Mouse (Mus musculus) neural tube, embryonic 15.5 days (tissue): ENCODE results near the gene Nab2. TPM values are rescaled to one million over a fixed set of nuclear protein-coding genes. Genes with fewer than 3 reads are reported as not detected.
"Not testable (repeated sequence)": the region's sequence is repeated elsewhere in the genome, so short reads cannot be mapped to it uniquely, and the experiment has no call there.

Experiments
- ATAC-seq: fragments of 200-750 bp; cut with Nextera tagmentation; 2 replicates; pipeline ENCODE4 v1.8.0; 2017; ENCODE audit warnings: mild to moderate bottlenecking, moderate TSS enrichment, moderate library complexity; ENCODE audit not compliant: low FRiP score
- H3K27ac ChIP-seq: fragments of 300-500 bp; sonication (generic); replicated peaks from 2 replicates; pipeline ENCODE4 v1.5.1; 2015; ENCODE audit warnings: mild to moderate bottlenecking, inconsistent platforms
- H3K27me3 ChIP-seq: fragments of 300-500 bp; sonication (generic); replicated peaks from 2 replicates; pipeline ENCODE4 v1.6.1; 2015; ENCODE audit warnings: inconsistent platforms
- H3K36me3 ChIP-seq: fragments of 300-500 bp; sonication (generic); 2 replicates; pipeline ENCODE4 v1.6.1; 2015; ENCODE audit warnings: inconsistent platforms
- H3K4me1 ChIP-seq: fragments of 300-500 bp; sonication (generic); 2 replicates; pipeline ENCODE4 v1.6.1; 2015; ENCODE audit warnings: inconsistent platforms
- H3K4me2 ChIP-seq: fragments of 300-500 bp; sonication (generic); 2 replicates; pipeline ENCODE4 v1.6.1; 2015; ENCODE audit warnings: inconsistent platforms, mild to moderate bottlenecking, moderate library complexity
- H3K4me3 ChIP-seq: fragments of 300-500 bp; sonication (generic); replicated peaks from 2 replicates; pipeline ENCODE4 v1.5.1; 2015; ENCODE audit warnings: mild to moderate bottlenecking, inconsistent platforms
- H3K9ac ChIP-seq: fragments of 300-500 bp; sonication (generic); replicated peaks from 2 replicates; pipeline ENCODE4 v1.6.1; 2015; ENCODE audit warnings: mild to moderate bottlenecking, inconsistent platforms
- H3K9me3 ChIP-seq: fragments of 300-500 bp; sonication (generic); replicated peaks from 2 replicates; pipeline ENCODE4 v1.6.1; 2016; ENCODE audit warnings: inconsistent platforms
- WGBS: fragments of 180-500 bp; shearing (Covaris S2); methylation state at CpG from one replicate; pipeline ENCODE4 v1.1.7; 2015; ENCODE audit warnings: mixed read lengths; 5-methylcytosine and 5-hydroxymethylcytosine counted together
- polyA plus RNA-seq: library from polyadenylated mRNA; unstranded; fragments of >200 nt; fragmentation: Nextera tagmentation; extraction: Ambion mirVana; gene quantifications from 2 replicates; pipeline ENCODE4 v1.2.1, GENCODE M21; 2015

The Nab2 gene
- polyA plus RNA-seq, 1 experiment from 2014 or later: 2.5 TPM

DNA sequence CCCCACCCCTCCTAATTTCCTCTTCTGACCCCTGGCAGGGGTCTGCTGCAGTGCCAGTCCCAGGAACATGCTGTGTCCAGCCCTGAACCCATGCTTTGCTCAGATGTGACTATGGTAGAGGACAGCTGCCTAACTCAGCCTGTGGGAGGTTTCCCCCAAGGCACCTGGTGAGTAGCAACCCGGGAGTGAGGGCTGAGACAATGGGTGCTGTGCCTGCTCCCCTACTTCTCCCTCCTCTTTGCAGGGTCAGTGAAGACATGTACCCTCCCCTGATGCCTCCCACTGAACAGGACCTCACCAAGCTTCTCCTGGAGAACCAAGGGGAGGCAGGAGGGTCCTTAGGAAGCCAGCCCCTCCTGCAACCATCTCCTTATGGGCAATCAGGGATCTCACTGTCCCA, 8.8 kb downstream of the Nab2 start:
- 60% methylated on average over 1 of the region's 1 CpGs for WGBS
- H3K4me3 ChIP-seq: no peak overlapping the region
- no peak overlapping the region for H3K27ac ChIP-seq
- H3K4me1 ChIP-seq: peaks cover 25% of the 10 kb centered on the region
- H3K36me3 ChIP-seq: no peaks in the 10 kb centered on the region
- no peak overlapping the region for H3K4me2 ChIP-seq
- H3K27me3 ChIP-seq: peaks cover 46% of the 10 kb centered on the region
- H3K9ac ChIP-seq: no peak overlapping the region
- ATAC-seq: no peak
- H3K9me3 ChIP-seq: no peaks in the 10 kb centered on the region

DNA sequence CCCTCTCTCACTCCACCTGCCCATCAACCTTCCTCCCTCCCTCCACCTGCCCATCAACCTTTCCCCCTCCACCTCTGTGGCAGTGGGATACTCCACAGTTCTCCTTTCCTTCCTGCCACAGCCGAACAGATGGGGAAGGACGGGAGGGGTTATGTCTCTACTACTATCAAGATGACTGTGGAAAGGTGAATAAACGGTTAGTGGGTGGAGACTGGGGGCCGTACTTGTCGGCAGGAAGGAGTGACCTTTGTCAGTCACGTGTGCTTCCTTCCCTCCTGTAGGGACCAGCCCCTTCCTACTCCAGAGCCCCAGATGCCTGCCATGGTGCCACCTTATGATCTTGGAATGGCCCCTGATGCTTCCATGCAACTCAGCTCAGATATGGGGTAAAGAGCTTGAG, 10.3 kb downstream of the Nab2 start:
- H3K36me3 ChIP-seq: no peaks in the 10 kb centered on the region
- WGBS: 16% methylated on average over 6 of the region's 6 CpGs
- H3K9ac ChIP-seq: no peak overlapping the region
- H3K4me1 ChIP-seq: peaks cover 19% of the 10 kb centered on the region
- peaks cover 31% of the 10 kb centered on the region for H3K27me3 ChIP-seq
- no peaks in the 10 kb centered on the region for H3K9me3 ChIP-seq
- no peak for ATAC-seq
- H3K27ac ChIP-seq: no peak overlapping the region
- H3K4me2 ChIP-seq: no peak overlapping the region
- no peak overlapping the region for H3K4me3 ChIP-seq

DNA sequence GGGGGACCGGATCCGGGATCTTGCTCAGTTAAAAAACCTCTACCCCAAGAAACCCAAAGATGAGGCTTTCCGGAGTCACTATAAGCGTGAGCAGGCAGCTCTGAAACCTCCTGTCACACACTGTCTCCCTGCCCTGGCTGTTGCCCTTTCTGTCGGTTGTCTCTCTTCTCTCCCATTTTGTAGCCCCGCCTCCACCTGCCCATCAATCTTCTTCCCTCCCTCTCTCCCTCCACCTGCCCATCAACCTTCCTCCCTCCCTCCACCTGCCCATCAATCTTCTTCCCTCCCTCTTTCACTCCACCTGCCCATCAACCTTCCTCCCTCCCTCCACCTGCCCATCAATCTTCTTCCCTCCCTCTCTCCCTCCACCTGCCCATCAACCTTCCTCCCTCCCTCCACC, 10.8 kb downstream of the Nab2 start:
- peaks cover 27% of the 10 kb centered on the region for H3K27me3 ChIP-seq
- not testable (repeated sequence) for H3K4me3 ChIP-seq, H3K36me3 ChIP-seq, H3K4me2 ChIP-seq, H3K9ac ChIP-seq, H3K27ac ChIP-seq, ATAC-seq, H3K9me3 ChIP-seq
- H3K4me1 ChIP-seq: peaks cover 15% of the 10 kb centered on the region
- WGBS: 53% methylated on average over 6 of the region's 6 CpGs

DNA sequence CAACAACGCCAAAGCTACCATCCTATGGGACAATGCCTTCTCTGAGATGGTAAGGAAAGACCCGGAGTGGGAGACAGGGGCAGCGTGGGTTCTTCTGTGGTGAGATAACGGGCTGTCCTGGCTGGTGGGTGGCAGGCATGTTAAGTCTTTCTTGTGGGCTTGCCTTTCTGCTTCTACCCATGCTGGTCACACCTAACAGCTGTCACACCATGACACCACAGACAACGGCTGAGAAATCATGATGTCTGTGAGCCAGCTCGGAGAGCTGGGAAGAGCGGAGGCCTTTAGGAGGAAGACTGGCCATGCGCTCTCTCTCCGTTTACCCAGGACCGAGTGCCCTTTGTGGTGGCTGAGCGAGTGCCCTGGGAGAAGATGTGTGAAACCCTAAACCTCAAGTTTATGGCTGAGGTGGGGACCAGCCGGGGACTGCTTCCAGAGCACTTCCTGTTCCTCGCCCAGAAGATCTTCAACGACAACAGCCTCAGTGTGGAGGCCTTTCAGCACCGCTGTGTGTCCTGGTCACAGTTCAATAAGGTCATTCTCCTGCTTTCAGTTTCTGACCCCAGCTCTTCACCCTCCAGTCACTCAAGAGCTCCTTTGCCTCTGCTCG, 13.3 kb downstream of the Nab2 start:
- Histone ChIP-seq H3K4me1 (no peaks in the 10 kb centered on the region), H3K9me3 (no peaks in the 10 kb centered on the region), H3K36me3 (no peaks in the 10 kb centered on the region), H3K4me3 (no peak overlapping the region), H3K4me2 (no peak overlapping the region), H3K27me3 (peaks cover 2% of the 10 kb centered on the region), H3K9ac (no peak overlapping the region), H3K27ac (no peak overlapping the region)
- WGBS: 79% methylated on average over 16 of the region's 16 CpGs
- ATAC-seq: no peak

DNA sequence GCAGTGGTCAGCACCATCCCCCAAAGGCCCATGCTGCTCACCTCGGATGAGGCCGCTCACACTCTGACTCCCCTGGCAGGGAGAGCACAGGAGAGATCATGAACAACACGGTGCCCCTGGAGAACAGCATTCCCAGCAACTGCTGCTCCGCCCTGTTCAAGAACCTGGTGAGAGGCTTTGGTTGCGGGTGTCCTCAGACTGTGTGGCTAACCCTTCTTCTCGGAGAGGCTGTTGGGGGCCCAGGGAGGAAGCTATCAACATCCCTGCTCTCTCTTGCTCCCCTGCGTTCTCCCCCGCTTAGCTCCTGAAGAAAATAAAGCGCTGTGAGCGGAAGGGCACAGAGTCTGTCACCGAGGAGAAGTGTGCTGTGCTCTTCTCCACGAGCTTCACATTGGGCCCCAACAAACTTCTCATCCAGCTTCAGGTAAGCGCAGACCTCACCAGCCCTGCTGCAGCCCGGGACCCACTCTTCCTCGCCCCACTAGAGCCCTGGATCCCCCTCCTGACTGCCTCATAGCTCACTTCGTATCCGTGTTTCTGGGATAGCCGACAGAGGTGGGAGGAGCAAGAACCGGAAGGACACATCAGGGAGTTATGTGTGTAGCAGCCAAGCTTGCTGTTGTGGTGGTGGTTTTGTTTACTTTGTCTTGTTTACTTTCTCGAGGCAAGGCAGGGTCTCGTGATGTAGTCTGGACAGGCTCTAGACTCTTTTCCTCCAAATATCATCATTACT, 15.3 kb downstream of the Nab2 start:
- ATAC-seq: no peak
- Histone ChIP-seq H3K9ac (no peak overlapping the region), H3K4me3 (no peak overlapping the region), H3K4me2 (0 out of 2 replicates have a peak overlapping the region, but pooled peaks have one; percentile 5), H3K36me3 (no peaks in the 10 kb centered on the region), H3K9me3 (no peaks in the 10 kb centered on the region), H3K27me3 (no peaks in the 10 kb centered on the region), H3K4me1 (no peaks in the 10 kb centered on the region), H3K27ac (no peak overlapping the region)
- WGBS: 60% methylated on average over 21 of the region's 21 CpGs

DNA sequence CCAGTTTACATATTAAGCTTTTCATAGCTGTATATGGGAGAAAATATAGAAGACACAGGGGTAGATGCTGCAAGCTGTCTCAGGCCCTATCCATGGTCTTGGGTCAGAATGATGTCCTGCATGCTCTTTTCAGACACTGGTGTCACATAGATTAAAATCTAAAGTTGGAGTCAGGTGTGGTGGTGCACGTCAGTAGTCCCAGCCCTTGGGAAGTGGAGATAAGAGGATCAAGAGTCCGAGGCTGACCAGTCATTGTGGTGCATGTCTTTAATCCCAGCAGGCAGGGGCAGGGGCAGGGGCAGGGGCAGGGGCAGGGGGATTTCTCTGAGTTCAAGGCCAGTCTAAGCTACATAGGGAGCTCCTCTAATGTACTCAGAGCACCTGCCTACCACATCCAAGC, 22.6 kb downstream of the Nab2 start:
- H3K9ac ChIP-seq: no peak overlapping the region
- no peak overlapping the region for H3K4me2 ChIP-seq
- no peak overlapping the region for H3K4me3 ChIP-seq
- WGBS: 66% methylated on average over 2 of the region's 2 CpGs
- H3K4me1 ChIP-seq: peaks cover 24% of the 10 kb centered on the region
- H3K27ac ChIP-seq: no peak overlapping the region
- H3K36me3 ChIP-seq: no peaks in the 10 kb centered on the region
- no peak for ATAC-seq
- no peaks in the 10 kb centered on the region for H3K9me3 ChIP-seq
- H3K27me3 ChIP-seq: peaks cover 31% of the 10 kb centered on the region

DNA sequence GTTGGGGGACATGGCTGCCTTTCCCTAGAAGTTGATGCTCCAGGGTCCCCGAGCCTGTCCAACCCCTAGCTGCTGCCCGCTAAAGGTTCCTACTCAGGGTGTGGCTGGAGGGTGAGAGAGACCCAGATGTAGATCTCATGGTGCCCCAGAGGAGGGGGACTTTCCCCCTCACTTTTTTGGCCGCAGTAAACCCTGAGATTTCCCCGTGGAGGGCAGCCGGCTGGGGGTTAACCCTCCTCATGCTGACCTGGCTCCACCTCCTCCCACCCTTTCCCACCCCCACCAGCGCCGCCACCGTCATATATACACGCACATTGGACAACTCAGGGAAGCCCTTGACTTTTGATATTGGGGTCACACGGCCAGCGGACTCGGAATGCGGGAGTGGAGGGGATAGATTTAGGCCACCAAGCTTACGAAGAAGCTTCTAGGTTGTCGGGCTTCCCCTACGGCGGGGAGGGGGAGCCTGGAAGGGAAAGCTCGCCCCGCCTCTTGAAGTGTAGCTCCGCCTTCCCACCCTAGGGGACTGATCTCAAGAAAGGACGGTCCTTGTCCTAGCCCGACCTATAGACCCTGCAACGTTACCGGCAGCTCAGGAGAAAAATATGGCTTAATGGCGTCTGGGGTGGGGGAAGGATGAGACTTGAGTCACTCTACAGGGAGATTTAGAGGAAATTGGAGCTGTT, 24.7 kb downstream of the Nab2 start:
- H3K27ac ChIP-seq: peak overlapping the region; percentile 56; the same call in 1 of the 2 replicates
- WGBS: 3% methylated on average over 25 of the region's 25 CpGs
- ATAC-seq: peak; percentile 51; the same call in 1 of the 2 replicates
- H3K4me1 ChIP-seq: peaks cover 24% of the 10 kb centered on the region
- H3K9me3 ChIP-seq: no peaks in the 10 kb centered on the region
- H3K4me2 ChIP-seq: peak overlapping the region; percentile 55
- H3K36me3 ChIP-seq: no peaks in the 10 kb centered on the region
- peak overlapping the region; percentile 1 for H3K9ac ChIP-seq
- peak overlapping the region; percentile 38 for H3K4me3 ChIP-seq
- peaks cover 31% of the 10 kb centered on the region for H3K27me3 ChIP-seq

DNA sequence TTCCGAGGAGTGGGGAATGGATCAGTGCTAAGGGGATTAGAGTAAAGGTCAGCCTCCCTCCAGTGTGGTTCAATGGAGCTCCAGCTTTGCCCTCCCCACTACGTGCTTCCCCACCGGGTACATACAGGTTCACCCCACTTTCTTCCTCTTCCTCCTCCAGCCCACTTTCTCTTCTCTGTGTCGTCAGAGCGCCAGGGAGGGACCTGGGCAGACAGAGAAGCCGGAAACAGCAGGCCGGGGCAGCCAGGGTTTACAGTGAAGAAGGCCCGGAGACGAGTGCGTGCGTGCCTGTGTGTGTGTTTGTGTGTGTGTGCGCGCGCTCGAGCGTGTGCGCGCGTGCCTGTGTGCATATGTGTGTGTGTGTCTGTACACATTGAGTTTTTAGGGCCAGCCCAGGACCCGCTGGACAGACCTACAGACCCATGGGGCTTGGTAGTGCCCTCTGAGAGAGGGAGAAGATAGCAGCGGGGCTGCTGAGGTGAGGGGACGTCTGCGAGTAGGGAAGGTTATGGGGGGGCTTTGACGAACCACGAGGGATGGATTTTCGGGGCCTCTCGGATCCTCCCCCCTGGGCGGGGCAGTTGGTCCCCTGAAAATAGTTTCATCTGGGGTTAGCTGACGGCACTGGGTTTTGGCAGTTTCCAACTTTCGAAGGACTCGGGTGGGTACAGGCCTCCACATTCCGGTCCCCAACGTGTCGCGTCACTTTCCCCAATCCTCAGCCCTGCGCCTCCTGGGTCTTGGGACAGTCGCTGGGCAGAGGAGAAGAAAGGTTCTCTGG, 25.4 kb downstream of the Nab2 start, which contains the start of gene Stat6:
Stat6 (plus strand) TSS at position 215 of the 781 bp plus-strand sequence.
- Histone ChIP-seq H3K9ac (peak within 1 kb of the TSS; percentile 1), H3K4me2 (peak within 1 kb of the TSS; percentile 55), H3K4me1 (peaks cover 24% of the 10 kb centered on the region), H3K27ac (peak within 1 kb of the TSS; percentile 56; the same call in 1 of the 2 replicates), H3K4me3 (peak within 1 kb of the TSS; percentile 38), H3K27me3 (peaks cover 31% of the 10 kb centered on the region), H3K9me3 (no peaks in the 10 kb centered on the region), H3K36me3 (no peaks in the 10 kb centered on the region)
- ATAC-seq: peak; percentile 50; the same call in 1 of the 2 replicates
- 9% methylated on average over 37 of the region's 37 CpGs for WGBS

DNA sequence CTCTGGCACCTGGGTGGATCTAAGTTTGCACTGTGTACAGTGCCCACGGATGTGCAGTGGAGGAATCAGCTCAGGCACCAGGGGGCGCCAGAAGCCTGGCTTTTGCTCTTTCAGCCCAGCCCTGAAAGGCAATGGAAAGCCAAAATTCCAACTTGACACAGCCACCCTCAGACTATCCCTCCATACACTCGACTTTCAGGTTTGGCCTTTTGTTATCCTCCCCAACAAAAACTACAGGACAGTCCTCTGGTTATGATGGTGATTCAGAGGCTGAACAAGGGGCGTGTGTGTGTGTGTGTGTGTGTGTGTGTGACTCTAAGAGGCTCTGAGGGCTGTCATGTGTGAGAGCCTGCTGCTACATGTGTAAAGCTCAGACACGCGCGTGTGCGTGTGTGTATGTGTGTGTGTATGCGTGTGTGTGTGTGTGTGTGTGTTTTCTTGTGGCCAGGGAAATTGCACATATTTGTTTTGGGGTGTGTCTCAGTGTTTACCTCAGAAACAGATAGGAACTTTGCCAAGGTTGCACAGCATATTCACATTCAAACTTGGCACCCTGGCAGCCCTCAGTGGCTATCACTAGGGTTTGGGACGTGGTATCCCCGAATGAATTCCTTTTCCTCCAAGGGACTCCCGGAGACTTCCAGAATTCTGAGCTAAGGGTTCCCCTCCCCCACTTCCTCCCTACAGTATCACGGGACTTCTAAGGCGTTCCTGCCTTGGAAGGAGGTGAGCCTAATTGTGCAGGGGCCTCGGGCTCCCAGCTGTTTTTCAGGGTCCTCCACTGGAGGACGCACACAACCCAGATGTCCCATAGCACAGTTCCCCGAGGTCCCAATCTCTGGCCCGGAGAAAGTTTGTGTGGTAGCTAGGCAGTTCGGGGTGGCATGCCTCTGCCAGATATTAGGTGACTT, 26.3 kb downstream of the Nab2 start:
- H3K27ac ChIP-seq: peak overlapping the region; percentile 56; the same call in 1 of the 2 replicates
- ATAC-seq: peak; percentile 75; the same call in 1 of the 2 replicates
- 10% methylated on average over 19 of the region's 19 CpGs for WGBS
- H3K9me3 ChIP-seq: no peaks in the 10 kb centered on the region
- no peaks in the 10 kb centered on the region for H3K36me3 ChIP-seq
- H3K9ac ChIP-seq: no peak overlapping the region
- H3K4me2 ChIP-seq: peak overlapping the region; percentile 55
- peaks cover 31% of the 10 kb centered on the region for H3K27me3 ChIP-seq
- H3K4me1 ChIP-seq: peaks cover 24% of the 10 kb centered on the region
- peak overlapping the region; percentile 38 for H3K4me3 ChIP-seq

DNA sequence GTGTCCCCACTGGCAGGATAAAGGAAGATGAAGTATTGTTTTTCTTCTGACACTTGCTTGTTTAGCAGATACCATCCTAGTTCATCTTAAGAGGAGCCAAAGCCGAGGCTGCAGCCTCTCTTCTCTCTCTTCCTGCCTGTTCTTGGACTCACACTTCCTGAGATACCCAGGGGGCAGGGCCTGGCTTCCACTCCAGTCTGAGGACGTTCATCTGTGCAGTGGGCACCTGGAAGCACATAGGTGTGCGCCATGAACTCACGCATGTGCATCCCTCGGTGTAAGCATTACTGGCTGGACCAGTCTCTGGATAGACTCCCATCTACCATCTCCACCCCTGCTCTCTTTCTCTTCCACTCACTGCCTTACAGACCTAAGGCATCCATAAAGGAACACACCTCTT, 27.9 kb downstream of the Nab2 start:
- Histone ChIP-seq H3K27ac (no peak overlapping the region), H3K36me3 (no peaks in the 10 kb centered on the region), H3K9ac (no peak overlapping the region), H3K9me3 (no peaks in the 10 kb centered on the region), H3K4me2 (no peak overlapping the region), H3K4me1 (peaks cover 24% of the 10 kb centered on the region), H3K27me3 (peaks cover 31% of the 10 kb centered on the region), H3K4me3 (no peak overlapping the region)
- WGBS: 71% methylated on average over 5 of the region's 5 CpGs
- no peak for ATAC-seq
